Mouse (Mus musculus) midbrain, embryonic 11.5 days (tissue): Measurements from ENCODE around the gene Ccpg1. TPM values are rescaled to one million over a fixed set of nuclear protein-coding genes. Genes with fewer than 3 reads are reported as not detected.

Experiments used
- ATAC-seq: fragments of 200-750 bp; cut with Nextera tagmentation; 2 replicates; pipeline ENCODE4 v1.8.0; 2017; ENCODE audit warnings: moderate TSS enrichment, moderate library complexity; ENCODE audit not compliant: low FRiP score
- DNase-seq: peaks from one replicate; pipeline ENCODE4 v3.0.0; 2015; ENCODE audit warnings: low spot score; ENCODE audit errors: missing footprints
- H3K27ac ChIP-seq: fragments of 300-500 bp; sonication (generic); 2 replicates; pipeline ENCODE4 v1.5.1; 2014; ENCODE audit warnings: low read depth, low read length
- H3K27me3 ChIP-seq: fragments of 300-500 bp; sonication (generic); 2 replicates; pipeline ENCODE4 v1.6.1; 2014; ENCODE audit warnings: mild to moderate bottlenecking, low read length, moderate library complexity, mixed read lengths; ENCODE audit not compliant: control insufficient read depth, insufficient read depth
- H3K36me3 ChIP-seq: fragments of 300-500 bp; sonication (generic); 2 replicates; pipeline ENCODE4 v1.6.1; 2014; ENCODE audit warnings: mild to moderate bottlenecking, low read length, moderate library complexity, mixed read lengths; ENCODE audit not compliant: control insufficient read depth, insufficient read depth
- H3K4me1 ChIP-seq: fragments of 300-500 bp; sonication (generic); 2 replicates; pipeline ENCODE4 v1.6.1; 2014; ENCODE audit warnings: low read length; ENCODE audit not compliant: control insufficient read depth, insufficient read depth
- H3K4me2 ChIP-seq: fragments of 300-500 bp; sonication (generic); 2 replicates; pipeline ENCODE4 v1.6.1; 2014; ENCODE audit warnings: mild to moderate bottlenecking, moderate library complexity
- H3K4me3 ChIP-seq: fragments of 300-500 bp; sonication (generic); 2 replicates; pipeline ENCODE4 v1.5.1; 2014; ENCODE audit warnings: low read depth, low read length
- H3K9ac ChIP-seq: fragments of 300-500 bp; sonication (generic); 2 replicates; pipeline ENCODE4 v1.6.1; 2014; ENCODE audit warnings: low read length
- H3K9me3 ChIP-seq: fragments of 300-500 bp; sonication (generic); 2 replicates; pipeline ENCODE4 v1.6.1; 2016; ENCODE audit warnings: low read length; ENCODE audit not compliant: control insufficient read depth
- WGBS: fragments of 180-500 bp; shearing (Covaris S2); extraction: QIAGEN DNeasy Blood & Tissue Kit; methylation state at CpG from one replicate; pipeline ENCODE4 v1.1.7; 2014; 5-methylcytosine and 5-hydroxymethylcytosine counted together
- polyA plus RNA-seq: library from polyadenylated mRNA; unstranded; fragments of >200 nt; fragmentation: Nextera tagmentation; extraction: Ambion mirVana; gene quantifications from 2 replicates; pipeline ENCODE4 v1.2.1, GENCODE M21; 2014

Ccpg1 gene
- 24.9 and 26.9 TPM in 2 replicates for polyA plus RNA-seq

GRCm38 (mm10) chr9:72985250-72986220, at the start of gene Ccpg1, which contains the start of gene Ccpg1os:
Gene Ccpg1, plus strand, starts transcription at chr9:72985429.
Gene Ccpg1os, minus strand, starts transcription at chr9:72985382.
- Histone ChIP-seq H3K4me3 (peak within 1 kb of the TSS; percentile 83), H3K9ac (peak within 1 kb of the TSS; percentile 74), H3K4me2 (peak within 1 kb of the TSS; percentile 82), H3K9me3 (no peaks in the 10 kb centered on the region), H3K27me3 (no peaks in the 10 kb centered on the region), H3K4me1 (peaks cover 11% of the 10 kb centered on the region; the same call in 1 of the 2 replicates), H3K36me3 (no peaks in the 10 kb centered on the region), H3K27ac (peak within 1 kb of the TSS; percentile 53)
- ATAC-seq = peak; percentile 100
- under 1% methylated on average over 88 of the region's 88 CpGs for WGBS
- DNase-seq = peak; percentile 99

GRCm38 (mm10) chr9:72936301-72936700, 48.9 kb upstream of the Ccpg1 start:
- Histone ChIP-seq H3K36me3 (no peaks in the 10 kb centered on the region), H3K4me1 (no peaks in the 10 kb centered on the region), H3K4me2 (no peak overlapping the region), H3K27ac (no peak overlapping the region), H3K4me3 (no peak overlapping the region), H3K9ac (no peak overlapping the region), H3K9me3 (no peaks in the 10 kb centered on the region), H3K27me3 (no peaks in the 10 kb centered on the region)
- ATAC-seq (no peak), DNase-seq (no peak)
- 75% methylated on average over 2 of the region's 2 CpGs for WGBS

- Histone ChIP-seq H3K36me3 (peaks cover 14% of the 10 kb centered on the region; the same call in 1 of the 2 replicates), H3K9me3 (peaks cover 6% of the 10 kb centered on the region; the same call in 1 of the 2 replicates), H3K27me3 (no peaks in the 10 kb centered on the region), H3K9ac (no peak overlapping the region), H3K4me2 (no peak overlapping the region), H3K4me1 (no peaks in the 10 kb centered on the region), H3K4me3 (no peak overlapping the region), H3K27ac (no peak overlapping the region)
- DNase-seq = peak; percentile 21
- ATAC-seq = no peak
- WGBS = 64% methylated on average over 3 of the region's 3 CpGs
Observed at GRCm38 (mm10) chr9:72943424-72943823, 41.8 kb upstream of the Ccpg1 start.

- no peak for ATAC-seq
- no peak overlapping the region for H3K4me2 ChIP-seq
- no peaks in the 10 kb centered on the region for H3K27me3 ChIP-seq
- peaks cover 14% of the 10 kb centered on the region; the same call in 1 of the 2 replicates for H3K36me3 ChIP-seq
- H3K4me3 ChIP-seq = no peak overlapping the region
- no peak overlapping the region for H3K9ac ChIP-seq
- WGBS = 87% methylated on average over 13 of the region's 13 CpGs
- H3K4me1 ChIP-seq = no peaks in the 10 kb centered on the region
- H3K27ac ChIP-seq = no peak overlapping the region
- peak; percentile 60 for DNase-seq
- H3K9me3 ChIP-seq = peaks cover 6% of the 10 kb centered on the region; the same call in 1 of the 2 replicates
Observed at GRCm38 (mm10) chr9:72944286-72944685, 40.9 kb upstream of the Ccpg1 start.

GRCm38 (mm10) chr9:72947010-72947409, 38.2 kb upstream of the Ccpg1 start:
- Histone ChIP-seq H3K9me3 (peaks cover 6% of the 10 kb centered on the region; the same call in 1 of the 2 replicates), H3K4me2 (no peak overlapping the region), H3K4me3 (no peak overlapping the region), H3K27ac (no peak overlapping the region), H3K36me3 (peaks cover 14% of the 10 kb centered on the region; the same call in 1 of the 2 replicates), H3K4me1 (no peaks in the 10 kb centered on the region), H3K9ac (no peak overlapping the region), H3K27me3 (no peaks in the 10 kb centered on the region)
- WGBS = 97% methylated on average over 1 of the region's 1 CpGs
- no peak for ATAC-seq
- peak; percentile 4 for DNase-seq

- ATAC-seq (no peak), DNase-seq (peak; percentile 70)
- Histone ChIP-seq H3K27me3 (no peaks in the 10 kb centered on the region), H3K9ac (no peak overlapping the region), H3K27ac (no peak overlapping the region), H3K36me3 (peaks cover 14% of the 10 kb centered on the region; the same call in 1 of the 2 replicates), H3K9me3 (peaks cover 6% of the 10 kb centered on the region; the same call in 1 of the 2 replicates), H3K4me2 (no peak overlapping the region), H3K4me1 (no peaks in the 10 kb centered on the region), H3K4me3 (no peak overlapping the region)
- 82% methylated on average over 7 of the region's 7 CpGs for WGBS
Observed at GRCm38 (mm10) chr9:72949572-72949971, 35.7 kb upstream of the Ccpg1 start.

GRCm38 (mm10) chr9:72954746-72955145, 30.5 kb upstream of the Ccpg1 start:
- H3K9me3 ChIP-seq = no peaks in the 10 kb centered on the region
- H3K4me1 ChIP-seq = no peaks in the 10 kb centered on the region
- ATAC-seq = no peak
- H3K36me3 ChIP-seq = no peaks in the 10 kb centered on the region
- no peak overlapping the region for H3K9ac ChIP-seq
- H3K4me3 ChIP-seq = no peak overlapping the region
- H3K27ac ChIP-seq = no peak overlapping the region
- DNase-seq = peak; percentile 91
- no peaks in the 10 kb centered on the region for H3K27me3 ChIP-seq
- 60% methylated on average over 2 of the region's 2 CpGs for WGBS
- no peak overlapping the region for H3K4me2 ChIP-seq

GRCm38 (mm10) chr9:72955546-72955945, 29.7 kb upstream of the Ccpg1 start:
- no peak overlapping the region for H3K4me3 ChIP-seq
- WGBS = 13% methylated on average over 1 of the region's 1 CpGs
- H3K27me3 ChIP-seq = no peaks in the 10 kb centered on the region

More at GRCm38 (mm10) chr9:72955546-72955945, 29.7 kb upstream of the Ccpg1 start:
- Histone ChIP-seq H3K36me3 (no peaks in the 10 kb centered on the region), H3K9ac (no peak overlapping the region), H3K9me3 (no peaks in the 10 kb centered on the region), H3K4me2 (no peak overlapping the region), H3K4me1 (no peaks in the 10 kb centered on the region), H3K27ac (no peak overlapping the region)
- DNase-seq = no peak
- no peak for ATAC-seq
